Mouse (Mus musculus) lung, adult 2 months (tissue): ENCODE measurements around the gene Tmem80. TPM values are rescaled to one million over a fixed set of nuclear protein-coding genes. Genes with fewer than 3 reads are reported as not detected.
A peak's percentile ranks its signal among the peaks of the same experiment; 100 is the strongest.

ENCODE experiments used
- DNase-seq: peaks from one replicate; pipeline ENCODE4 v3.0.0; 2022
- H3K4me1 ChIP-seq: fragments of 200-500 bp; 2 replicates; pipeline ENCODE4 v1.6.1; 2011; ENCODE audit warnings: low read length; ENCODE audit not compliant: control insufficient read depth, insufficient read depth
- H3K4me3 ChIP-seq: fragments of 200-500 bp; replicated peaks from 2 replicates; pipeline ENCODE3; 2011; ENCODE audit warnings: low read depth, mild to moderate bottlenecking, control low read depth, low read length; ENCODE audit errors: extremely low read depth
- CTCF ChIP-seq: fragments of 200-500 bp; IDR thresholded peaks from 2 replicates; pipeline ENCODE4 v1.5.1; 2011; ENCODE audit warnings: mild to moderate bottlenecking, low read length, control low read depth; ENCODE audit not compliant: insufficient read depth
- POLR2A ChIP-seq: fragments of 200-500 bp; IDR thresholded peaks from 2 replicates; pipeline ENCODE4 v1.6.1; 2011; ENCODE audit warnings: low read depth, mild to moderate bottlenecking, control low read depth, low read length, borderline replicate concordance; ENCODE audit errors: extremely low read depth
- WGBS: fragments of 180-500 bp; shearing (Covaris S2); methylation state at CpG from one replicate; pipeline ENCODE4 v1.1.7; 2018; 5-methylcytosine and 5-hydroxymethylcytosine counted together
- polyA plus RNA-seq: library from polyadenylated mRNA; depleted of rRNA; stranded (reverse); fragments of >200 nt; gene quantifications from 2 replicates; pipeline ENCODE4 v1.2.3, GENCODE M21; 2012

Tmem80 gene
- polyA plus RNA-seq, 1 experiment: 49.2 TPM

DNA sequence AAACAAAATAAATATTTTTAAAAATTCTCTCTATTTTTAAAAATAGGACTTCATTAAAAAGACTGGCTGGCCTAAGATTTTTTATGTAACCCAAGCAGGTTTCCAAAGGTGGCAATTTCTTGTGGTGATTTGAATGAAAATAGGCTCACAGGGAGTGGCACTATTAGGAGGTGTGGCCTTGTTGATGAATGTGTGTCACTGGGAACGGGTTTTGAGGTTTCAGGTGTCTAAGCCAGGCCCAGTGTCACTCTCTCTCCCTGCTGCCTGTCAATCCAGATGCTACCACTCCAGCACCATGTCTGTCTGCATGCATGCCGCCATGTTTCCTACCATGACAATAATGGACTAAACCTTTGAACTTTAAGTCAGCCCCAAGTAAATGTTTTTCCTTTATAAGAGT, 8.1 kb upstream of the Tmem80 start:
- TF ChIP-seq CTCF (no peak), POLR2A (no peak)
- Histone ChIP-seq H3K4me1 (no peaks in the 10 kb centered on the region), H3K4me3 (no peak overlapping the region)
- 73% methylated on average over 2 of the region's 2 CpGs for WGBS
- DNase-seq: no peak

- Histone ChIP-seq H3K4me3 (no peak overlapping the region), H3K4me1 (peaks cover 15% of the 10 kb centered on the region)
- WGBS: 59% methylated on average over 1 of the region's 1 CpGs
- no peak for DNase-seq
- TF ChIP-seq POLR2A (no peak), CTCF (no peak)
These were observed 2.9 kb upstream of the Tmem80 start for GRCm38 (mm10) chr7:141324686-141325085.

DNA sequence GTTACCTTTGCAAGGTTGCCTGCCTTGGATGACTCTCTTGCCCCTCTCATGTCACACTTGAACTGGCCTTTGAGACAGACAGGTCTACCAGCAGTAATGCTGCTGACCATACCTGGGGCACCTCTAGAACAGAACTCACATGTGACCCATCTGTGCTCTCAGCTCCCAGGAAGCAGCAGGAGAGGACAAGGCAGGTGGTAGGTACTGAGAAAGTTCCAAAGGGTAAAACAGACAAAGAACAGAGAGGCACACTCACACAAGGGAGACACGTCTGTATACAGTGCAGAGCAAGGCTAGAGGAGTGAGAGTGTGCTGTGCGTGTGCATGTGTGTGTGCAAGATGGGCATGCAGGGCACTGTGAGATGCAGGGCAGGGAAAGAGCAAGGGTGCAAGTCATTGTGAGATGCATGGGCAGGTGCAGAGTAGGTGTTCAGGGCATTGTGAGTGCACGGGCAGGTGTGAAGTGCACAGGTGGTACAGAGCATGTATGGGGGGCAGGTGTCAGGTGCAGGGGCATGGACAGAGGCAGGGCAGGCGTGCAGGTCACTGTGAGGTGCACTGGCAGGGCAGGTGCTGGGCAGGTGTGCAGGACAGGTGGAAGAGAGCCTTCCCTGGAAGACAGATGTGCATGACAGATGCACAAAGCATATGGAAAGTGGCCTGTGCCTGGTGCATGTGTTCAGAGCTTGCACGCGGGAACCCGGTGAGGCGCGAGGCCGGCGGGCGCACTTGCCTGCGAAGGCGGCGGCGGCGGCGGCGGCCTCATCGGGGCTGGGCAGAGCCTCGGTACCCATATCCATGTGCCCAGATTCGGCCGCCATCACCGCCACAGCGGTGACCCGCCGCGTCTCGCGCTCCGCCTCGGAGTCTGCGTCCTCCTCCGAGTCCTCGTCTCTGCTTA, 743 bp upstream of the Tmem80 start:
- WGBS: 4% methylated on average over 35 of the region's 35 CpGs
- no peak for TF ChIP-seq CTCF
- peak overlapping the region; percentile 71 for H3K4me3 ChIP-seq
- DNase-seq: peak; percentile 28
- H3K4me1 ChIP-seq: peaks cover 15% of the 10 kb centered on the region

GRCm38 (mm10) chr7:141328373-141328990, 943 bp downstream of the Tmem80 start:
- no peak for DNase-seq
- TF ChIP-seq POLR2A (no peak), CTCF (no peak)
- Histone ChIP-seq H3K4me1 (peaks cover 18% of the 10 kb centered on the region), H3K4me3 (peak overlapping the region; percentile 96)
- WGBS: 11% methylated on average over 24 of the region's 24 CpGs

DNA sequence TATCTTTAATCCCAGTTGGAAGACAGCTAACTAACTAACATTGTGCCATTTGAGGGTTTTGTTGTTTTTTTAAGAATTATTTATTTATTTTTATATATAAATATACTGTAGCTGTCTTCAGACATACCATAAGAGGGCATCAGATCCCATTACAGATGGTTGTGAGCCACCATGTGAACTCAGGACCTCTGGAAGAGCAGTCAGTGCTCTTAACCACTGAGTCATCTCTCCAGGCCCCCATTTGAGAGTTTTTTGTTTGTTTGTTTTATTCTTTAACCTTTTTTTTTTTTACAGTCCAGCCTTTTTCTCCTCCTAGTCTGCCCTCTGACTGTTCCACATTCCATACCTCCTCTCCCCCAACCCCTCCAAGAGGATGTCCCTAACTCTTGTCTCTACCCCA, 3.2 kb downstream of the Tmem80 start:
- Histone ChIP-seq H3K4me3 (no peak overlapping the region), H3K4me1 (peaks cover 18% of the 10 kb centered on the region)
- DNase-seq: no peak
- no peak for TF ChIP-seq POLR2A
- TF ChIP-seq CTCF: no peak

DNA sequence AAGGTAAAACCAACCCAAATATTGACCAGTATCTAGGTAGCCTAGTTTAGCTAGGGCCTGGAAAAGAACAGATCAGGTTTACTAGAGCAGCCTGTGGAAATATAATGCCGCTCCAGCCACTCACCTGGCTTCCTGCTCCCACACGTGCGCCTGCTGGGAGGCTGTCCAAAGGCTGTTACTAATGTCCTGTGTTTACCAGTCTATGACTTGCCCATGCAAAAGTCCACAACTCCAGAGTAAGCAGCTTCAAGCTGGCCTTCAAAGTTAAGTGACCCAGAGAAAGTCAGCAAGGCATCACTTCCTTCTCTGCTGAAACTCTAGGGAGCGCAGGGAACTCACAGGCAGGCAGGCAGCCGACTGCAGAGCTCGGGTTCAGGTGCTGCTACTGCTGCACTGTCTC, 4.5 kb downstream of the Tmem80 start:
- Histone ChIP-seq H3K4me3 (no peak overlapping the region), H3K4me1 (peaks cover 6% of the 10 kb centered on the region)
- WGBS: 55% methylated on average over 6 of the region's 6 CpGs
- no peak for DNase-seq
- TF ChIP-seq POLR2A (no peak), CTCF (no peak)

DNA sequence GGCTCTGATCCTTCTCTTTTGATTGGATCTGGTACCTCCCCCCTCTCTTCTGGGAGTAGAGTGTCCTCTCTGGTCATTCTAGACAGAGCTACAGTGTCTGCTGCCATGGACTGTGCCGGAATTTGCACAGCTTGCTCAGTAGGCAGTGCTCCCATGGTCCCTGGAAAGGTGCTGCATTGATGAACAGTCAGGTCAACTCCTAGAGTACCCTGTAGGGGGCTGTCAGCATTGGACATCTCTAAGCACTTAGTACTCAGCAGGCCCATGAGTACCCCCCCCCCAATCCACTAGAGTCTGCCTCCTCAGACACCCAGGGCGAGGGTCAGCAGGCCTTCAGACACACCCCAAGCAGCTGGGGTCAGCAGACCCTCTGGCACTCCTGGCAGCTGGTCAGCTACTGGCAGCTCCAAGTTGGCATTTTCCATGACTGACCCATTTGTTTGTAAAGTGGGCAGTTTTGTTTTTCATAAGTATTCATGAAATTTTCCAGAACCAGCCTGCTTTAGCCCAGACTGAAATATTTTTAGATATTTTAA, 7.6 kb downstream of the Tmem80 start:
- no peak for DNase-seq
- TF ChIP-seq POLR2A: no peak
- TF ChIP-seq CTCF: no peak
- no peak overlapping the region for H3K4me3 ChIP-seq
- H3K4me1 ChIP-seq: peaks cover 11% of the 10 kb centered on the region
- 81% methylated on average over 2 of the region's 2 CpGs for WGBS

DNA sequence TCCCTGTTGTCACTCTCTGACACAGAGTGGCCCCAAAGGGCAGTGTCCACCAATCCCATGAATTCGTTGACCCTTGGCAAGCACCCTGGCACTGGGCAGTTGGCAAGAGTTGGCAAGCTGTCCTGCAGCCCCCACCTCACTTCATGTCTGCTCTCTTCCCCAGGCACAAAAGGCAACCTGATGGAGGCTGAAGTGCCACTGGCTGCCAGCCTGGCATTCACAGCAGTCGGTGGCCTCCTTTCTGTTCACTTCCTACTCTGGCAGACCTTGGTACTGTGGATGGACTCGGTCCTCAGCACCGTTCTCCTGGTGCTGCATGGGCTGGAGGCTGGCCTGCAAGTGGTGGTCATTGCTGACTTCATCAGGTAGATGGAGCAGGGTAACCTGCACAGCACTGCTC, 8.1 kb downstream of the Tmem80 start:
- DNase-seq: no peak
- Histone ChIP-seq H3K4me1 (peaks cover 11% of the 10 kb centered on the region), H3K4me3 (no peak overlapping the region)
- no peak for TF ChIP-seq CTCF
- no peak for TF ChIP-seq POLR2A
- WGBS: 82% methylated on average over 4 of the region's 4 CpGs

DNA sequence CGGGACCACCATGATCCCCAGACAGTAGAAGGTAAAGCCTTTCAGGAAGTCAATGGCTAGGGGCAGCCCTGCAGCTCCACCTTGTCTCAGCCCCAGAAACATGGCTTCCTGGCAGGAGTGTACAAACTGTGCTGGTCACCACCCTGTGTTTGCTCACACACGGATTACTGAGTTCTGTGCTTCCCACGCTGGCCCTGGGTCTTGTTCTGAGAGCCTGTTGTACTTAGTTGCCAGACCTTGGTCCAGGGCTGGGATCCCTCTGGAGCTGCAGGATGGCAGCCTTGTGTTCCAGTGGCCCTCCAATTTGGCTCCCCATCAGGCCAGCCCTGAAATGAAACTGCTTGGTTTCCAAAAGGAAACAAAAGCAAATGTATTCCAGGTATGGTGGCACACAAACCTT, 8.8 kb downstream of the Tmem80 start:
- Histone ChIP-seq H3K4me1 (peaks cover 11% of the 10 kb centered on the region), H3K4me3 (no peak overlapping the region)
- no peak for DNase-seq
- 81% methylated on average over 3 of the region's 3 CpGs for WGBS
- TF ChIP-seq CTCF: no peak
- no peak for TF ChIP-seq POLR2A
